Mouse (Mus musculus) Patski (cell line): ENCODE results near the gene Cd300ld2. TPM values are rescaled to one million over a fixed set of nuclear protein-coding genes. Genes with fewer than 3 reads are reported as not detected.
"Not testable (repeated sequence)": the region's sequence is repeated elsewhere in the genome, so short reads cannot be mapped to it uniquely, and the experiment has no call there.

Source experiments
- ATAC-seq: fragments of 100-300 bp; one replicate; pipeline ENCODE4 v1.8.0; 2021
- CTCF ChIA-PET: fragments of 350-600 bp; sonication (Branson Sonifier 250); formaldehyde crosslinking; loops from one replicate; lab custom pipeline; 2022; ENCODE audit warnings: inconsistent platforms; lab: Charles Lee
- POLR2A ChIA-PET: fragments of 350-600 bp; sonication (Branson Sonifier 250); formaldehyde crosslinking; loops from one replicate; lab custom pipeline; 2022; ENCODE audit warnings: antibody characterized with exemption, inconsistent platforms; lab: Charles Lee
- DNase-seq: peaks from one replicate; pipeline ENCODE4 v3.0.0-alpha.2; 2011; ENCODE audit warnings: low read depth, low spot score
- H3K27me3 ChIP-seq: fragments of 371-371 bp; one replicate; pipeline ENCODE4 v1.5.1; 2021
- CTCF ChIP-seq: fragments of 100-300 bp; IDR thresholded peaks from one replicate; pipeline ENCODE4 v1.5.1; 2021
- in situ Hi-C: fragments of 300-500 bp; cut with MboI; formaldehyde crosslinking; loops from 3 replicates; pipeline ENCODE4 v1.11.1; 2018; ENCODE audit warnings: low pct_unique_long_range_greater_than_20kb, mixed read lengths
- polyA plus RNA-seq: library from polyadenylated mRNA; unstranded; gene quantifications from one replicate; pipeline ENCODE4 v1.2.3, GENCODE M21; 2021

Gene Cd300ld2
- polyA plus RNA-seq: not detected

DNA sequence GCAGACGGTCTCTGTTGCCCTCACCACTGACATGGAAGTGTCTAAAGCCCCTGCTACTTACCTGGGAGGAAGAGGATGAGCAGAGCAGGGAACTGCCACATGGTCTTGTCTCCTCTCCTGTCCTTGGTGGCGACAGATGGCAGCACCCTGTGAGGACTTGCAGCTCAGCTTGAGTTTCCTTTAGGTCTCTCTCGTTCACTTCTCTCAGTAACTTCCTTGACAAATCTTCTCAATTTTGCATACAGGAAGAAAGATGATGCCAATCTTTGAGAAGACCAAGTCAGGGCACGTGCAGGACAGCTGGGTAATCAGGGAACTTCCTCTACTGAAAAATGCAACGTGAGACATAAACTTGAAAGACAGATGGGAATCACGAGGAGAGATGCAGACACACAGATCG is at the start of gene Cd300ld2:
TSS of gene Cd300ld2 (minus strand) at position 101 of the 400 bp plus-strand sequence.
- POLR2A ChIA-PET, in situ Hi-C loops, H3K27me3 ChIP-seq, DNase-seq, ATAC-seq, CTCF ChIA-PET: not testable (repeated sequence)

DNA sequence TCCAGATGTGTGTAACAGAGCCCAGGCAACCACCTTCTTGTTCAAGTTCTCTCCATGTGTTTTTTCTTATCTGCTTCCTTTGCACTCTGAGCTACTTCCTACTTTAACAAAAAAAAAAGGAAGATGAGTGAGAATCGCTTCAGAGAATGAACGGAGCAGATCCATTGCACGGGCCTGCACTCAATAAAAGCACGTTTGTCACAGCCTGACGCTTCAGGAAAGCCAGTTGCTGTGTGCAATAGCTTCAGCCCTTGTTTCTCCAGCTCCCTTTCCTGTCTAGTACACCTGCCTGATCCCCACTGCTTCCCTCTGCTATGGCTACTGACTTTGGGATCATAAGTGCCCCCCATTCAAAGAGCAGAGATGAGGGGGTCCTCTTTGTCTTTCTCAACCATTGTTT is 46.1 kb upstream of the Cd300ld2 start, which contains the start of gene Cd300e:
TSS of gene Cd300e (minus strand) at position 101 of the 400 bp plus-strand sequence.
- no peaks in the 10 kb centered on the region for H3K27me3 ChIP-seq
- no peak for DNase-seq
- in situ Hi-C loops: loop anchor here (25.0 kb wide), 1 partner anchor 275 kb away; the partner anchor contains the start of genes Btbd17 and Gpr142
- no peak for TF ChIP-seq CTCF
- ChIA-PET CTCF (no interaction called here), POLR2A (no interaction called here)
- ATAC-seq: no peak

- no peak for DNase-seq
- in situ Hi-C loops: loop anchor here (25.0 kb wide), 1 partner anchor 272 kb away; the partner anchor contains the start of genes Btbd17 and Gpr142
- ATAC-seq: no peak
- TF ChIP-seq CTCF: no peak
- H3K27me3 ChIP-seq: no peaks in the 10 kb centered on the region
- ChIA-PET CTCF (no interaction called here), POLR2A (no interaction called here)
Observed at GRCm38 (mm10) chr11:115059797-115060196, 43.8 kb upstream of the Cd300ld2 start.

- in situ Hi-C loops: loop anchor here (25.0 kb wide), 1 partner anchor 271 kb away; the partner anchor contains the start of genes Btbd17 and Gpr142
- TF ChIP-seq CTCF: no peak
- POLR2A ChIA-PET: no interaction called here
- ATAC-seq (no peak), DNase-seq (no peak)
- CTCF ChIA-PET: no interaction called here
- H3K27me3 ChIP-seq: no peaks in the 10 kb centered on the region
Observed at GRCm38 (mm10) chr11:115058701-115059100, 42.7 kb upstream of the Cd300ld2 start.

DNA sequence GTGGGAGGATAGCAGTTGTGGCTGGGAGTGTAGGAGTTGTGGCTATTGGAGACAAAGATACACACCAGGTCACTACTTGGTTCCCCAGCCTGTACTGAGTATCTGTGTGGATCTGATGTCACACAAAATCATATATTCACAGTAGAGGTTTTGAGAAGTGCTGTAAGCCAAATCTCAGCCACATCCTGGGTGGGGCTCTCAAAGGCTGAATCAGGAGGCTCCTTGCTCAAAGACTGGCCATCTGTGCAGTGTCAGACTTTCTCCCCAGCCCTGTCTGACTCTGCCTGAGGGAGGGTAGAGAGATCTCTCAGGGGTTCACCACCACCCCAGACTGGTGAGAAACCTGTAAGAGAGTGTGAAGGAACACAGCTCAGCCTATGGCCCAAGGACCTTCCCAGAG is 38.5 kb upstream of the Cd300ld2 start:
- POLR2A ChIA-PET: no interaction called here
- no peak for TF ChIP-seq CTCF
- ATAC-seq (no peak), DNase-seq (no peak)
- H3K27me3 ChIP-seq: no peaks in the 10 kb centered on the region
- in situ Hi-C loops: loop anchor here (25.0 kb wide), 1 partner anchor 267 kb away; the partner anchor contains the start of genes Btbd17 and Gpr142
- CTCF ChIA-PET: no interaction called here

- in situ Hi-C loops: loop anchor here (25.0 kb wide), 1 partner anchor 266 kb away; the partner anchor contains the start of genes Btbd17 and Gpr142
- ATAC-seq (no peak), DNase-seq (no peak)
- no peaks in the 10 kb centered on the region for H3K27me3 ChIP-seq
- ChIA-PET CTCF (no interaction called here), POLR2A (no interaction called here)
- TF ChIP-seq CTCF: no peak
Observed at GRCm38 (mm10) chr11:115052991-115053390, 37.0 kb upstream of the Cd300ld2 start.

DNA sequence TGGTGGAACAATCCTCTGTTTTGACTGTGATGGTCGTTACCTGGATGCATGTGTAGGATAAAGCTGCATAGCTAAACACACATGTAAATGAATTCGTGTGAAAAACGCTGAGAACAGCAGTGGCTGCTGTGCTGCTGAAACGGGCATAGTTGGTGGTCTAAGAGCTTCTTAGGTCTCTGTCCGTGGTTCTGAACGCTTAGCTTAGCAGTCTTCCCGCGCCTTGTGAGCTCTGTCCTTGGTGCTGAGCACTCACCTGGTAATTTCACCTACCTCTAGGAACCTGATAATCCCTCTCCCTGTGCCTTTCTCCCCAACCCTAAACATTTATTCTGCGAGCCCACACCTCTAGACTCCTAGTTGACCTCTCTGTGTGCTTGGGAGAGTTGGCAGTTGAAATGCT is 36.2 kb upstream of the Cd300ld2 start:
- in situ Hi-C loops: loop anchor here (25.0 kb wide), 1 partner anchor 265 kb away; the partner anchor contains the start of genes Btbd17 and Gpr142
- peak; percentile 19 for DNase-seq
- no peaks in the 10 kb centered on the region for H3K27me3 ChIP-seq
- no peak for ATAC-seq
- CTCF ChIA-PET: no interaction called here
- no peak for TF ChIP-seq CTCF
- POLR2A ChIA-PET: no interaction called here

DNA sequence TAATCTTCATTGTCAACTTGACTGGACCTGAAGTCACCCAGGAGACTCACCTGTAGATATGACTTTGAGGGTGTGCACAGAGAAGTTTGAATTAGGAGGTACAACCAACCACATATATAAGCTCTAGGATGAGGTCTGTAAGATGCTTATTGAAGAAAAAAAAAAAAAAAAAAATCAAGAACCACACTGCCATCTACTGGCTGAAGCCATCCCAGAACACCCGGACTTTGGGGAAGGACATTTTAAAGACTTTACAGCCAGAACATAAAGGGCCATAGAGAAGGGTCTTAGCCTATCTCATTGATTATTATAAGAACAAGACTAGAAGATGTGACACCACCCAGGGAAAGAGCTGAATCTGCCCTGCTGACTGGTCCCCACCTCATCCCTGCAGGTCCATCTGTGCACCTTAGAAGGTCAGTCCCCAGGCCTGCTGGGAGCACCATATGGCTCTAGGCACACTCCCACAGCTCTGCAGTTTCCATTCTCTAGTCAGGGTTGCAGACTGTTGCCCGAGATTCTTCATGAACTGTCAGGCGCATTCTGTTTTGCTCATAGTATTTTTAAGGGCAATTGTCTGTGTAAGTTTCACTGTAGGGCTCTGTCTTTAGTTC is 33.4 kb upstream of the Cd300ld2 start:
- ChIA-PET CTCF (no interaction called here), POLR2A (interaction anchor here (0.6 kb wide), 2 partner anchors 22 to 47 kb away, joined by 3 to 4 read pairs; no protein-coding TSS in a partner anchor)
- peak; percentile 58 for TF ChIP-seq CTCF
- in situ Hi-C loops: no loop called here
- no peak for DNase-seq
- no peaks in the 10 kb centered on the region for H3K27me3 ChIP-seq
- no peak for ATAC-seq

GRCm38 (mm10) chr11:115048259-115048658 is 32.3 kb upstream of the Cd300ld2 start, which contains the start of gene Cd300ld3:
TSS of gene Cd300ld3 (minus strand) at chr11:115048409.
- ATAC-seq (no peak), DNase-seq (no peak)
- in situ Hi-C loops: no loop called here
- no peak for TF ChIP-seq CTCF
- H3K27me3 ChIP-seq: no peaks in the 10 kb centered on the region
- ChIA-PET POLR2A (no interaction called here), CTCF (no interaction called here)

DNA sequence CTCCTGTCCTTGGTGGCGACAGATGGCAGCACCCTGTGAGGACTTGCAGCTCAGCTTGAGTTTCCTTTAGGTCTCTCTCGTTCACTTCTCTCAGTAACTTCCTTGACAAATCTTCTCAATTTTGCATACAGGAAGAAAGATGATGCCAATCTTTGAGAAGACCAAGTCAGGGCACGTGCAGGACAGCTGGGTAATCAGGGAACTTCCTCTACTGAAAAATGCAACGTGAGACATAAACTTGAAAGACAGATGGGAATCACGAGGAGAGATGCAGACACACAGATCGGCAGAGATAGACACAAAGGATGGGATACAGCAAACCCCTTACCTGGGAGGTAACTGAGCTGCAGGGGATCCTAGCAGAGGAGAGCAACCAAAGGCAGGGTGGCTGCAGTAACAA is 21.7 kb upstream of the Cd300ld2 start, which contains the start of gene Cd300ld5:
TSS of gene Cd300ld5 (minus strand) at position 101 of the 400 bp plus-strand sequence.
- ATAC-seq, CTCF ChIA-PET, in situ Hi-C loops, DNase-seq, H3K27me3 ChIP-seq, POLR2A ChIA-PET: not testable (repeated sequence)

- DNase-seq, CTCF ChIA-PET, POLR2A ChIA-PET, in situ Hi-C loops, ATAC-seq, H3K27me3 ChIP-seq: not testable (repeated sequence)
Observed at GRCm38 (mm10) chr11:115026912-115027311, 10.9 kb upstream of the Cd300ld2 start, which contains the start of gene Cd300ld4. TSS of gene Cd300ld4 (minus strand) at chr11:115027012.
